Mouse (Mus musculus) monocyte, adult 5-6 weeks (primary cell): ENCODE data around the gene Ear6. TPM values are rescaled to one million over a fixed set of nuclear protein-coding genes. Genes with fewer than 3 reads are reported as not detected.

Experiments used
- ATAC-seq: fragments of 153-309, 156-312 bp; replicated peaks from 2 replicates; pipeline ENCODE4 v1.8.0; 2017; ENCODE audit warnings: mild to moderate bottlenecking; ENCODE audit not compliant: low TSS enrichment, insufficient number of reproducible peaks, severe bottlenecking, poor library complexity, low FRiP score
- total RNA-seq: library from RNA; stranded (forward); fragments of 200-1000, 200-491, 200-594 nt; gene quantifications from 3 replicates; pipeline ENCODE4 v1.2.3, GENCODE M21; 2017

Ear6 gene
- total RNA-seq, 1 experiment from 2014 or later: 2.9 TPM

DNA sequence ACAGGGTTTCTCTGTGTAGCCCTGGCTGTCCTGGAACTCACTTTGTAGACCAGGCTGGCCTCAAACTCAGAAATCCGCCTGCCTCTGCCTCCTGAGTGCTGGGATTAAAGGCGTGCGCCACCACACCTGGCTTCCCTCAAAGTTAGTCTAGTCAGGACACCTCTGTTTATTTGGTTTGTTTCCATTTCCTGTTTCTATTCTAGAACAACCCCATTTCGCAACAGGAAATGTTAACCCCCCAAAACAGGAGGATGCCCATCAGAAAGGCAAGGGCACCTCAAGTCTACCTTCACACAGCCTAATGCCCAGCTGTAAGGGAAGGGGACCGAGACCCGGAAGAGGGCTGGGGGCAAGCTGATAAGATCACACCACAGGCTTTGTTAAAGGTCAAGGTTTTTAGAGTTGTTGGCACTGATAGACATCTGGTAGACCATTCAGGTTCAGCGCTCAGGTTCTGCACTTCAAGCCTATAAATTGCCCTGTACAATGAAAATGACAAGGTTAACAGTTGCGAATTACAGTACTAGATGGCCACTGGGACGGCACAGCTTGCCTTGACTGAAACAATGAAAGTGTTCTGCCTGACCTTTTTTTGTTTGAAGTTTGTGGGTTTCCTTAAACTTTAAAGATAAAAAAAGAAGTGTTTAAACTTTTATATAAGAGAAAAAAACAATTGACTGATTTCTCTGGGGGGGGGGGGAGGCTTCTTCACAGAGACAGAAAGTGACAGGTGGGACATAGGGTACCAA is 38.9 kb downstream of the Ear6 start, which contains the start of gene Slc39a2:
Gene Slc39a2, plus strand, starts transcription at position 699 of the 749 bp plus-strand sequence.
- ATAC-seq: no peak

DNA sequence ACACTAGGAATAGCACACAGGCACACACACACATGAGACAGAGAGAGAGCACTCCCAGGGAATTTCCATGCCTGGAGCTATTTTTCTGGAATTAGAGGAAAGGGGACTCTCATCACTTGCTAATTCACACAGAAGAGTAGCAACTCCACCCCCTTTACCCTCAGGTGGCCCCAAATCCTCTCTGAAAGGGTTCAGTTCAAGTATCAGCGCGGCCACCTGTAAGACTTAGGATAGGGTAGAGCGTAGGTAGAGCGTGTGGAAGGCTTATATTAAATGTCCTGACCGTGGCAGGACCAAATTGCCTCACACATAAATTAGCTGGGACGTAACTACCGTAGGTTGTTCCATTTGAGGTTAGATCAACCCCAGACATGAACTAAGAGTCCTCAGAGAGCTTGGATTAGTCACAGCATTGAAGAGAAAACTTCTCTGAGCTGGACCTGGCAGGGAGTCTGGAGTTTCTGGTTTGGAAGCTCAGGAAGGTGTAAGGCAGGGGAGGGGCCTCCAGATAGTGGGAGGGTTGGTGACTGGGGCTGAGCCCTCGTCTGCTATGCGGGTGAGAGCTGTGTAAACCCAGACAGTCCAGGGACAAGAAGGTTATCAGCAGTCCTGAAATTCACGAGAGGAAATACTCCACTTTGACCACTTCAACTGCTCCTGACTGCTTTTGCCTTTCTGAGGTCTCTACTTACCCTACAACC is 39.7 kb downstream of the Ear6 start:
- ATAC-seq: no peak

DNA sequence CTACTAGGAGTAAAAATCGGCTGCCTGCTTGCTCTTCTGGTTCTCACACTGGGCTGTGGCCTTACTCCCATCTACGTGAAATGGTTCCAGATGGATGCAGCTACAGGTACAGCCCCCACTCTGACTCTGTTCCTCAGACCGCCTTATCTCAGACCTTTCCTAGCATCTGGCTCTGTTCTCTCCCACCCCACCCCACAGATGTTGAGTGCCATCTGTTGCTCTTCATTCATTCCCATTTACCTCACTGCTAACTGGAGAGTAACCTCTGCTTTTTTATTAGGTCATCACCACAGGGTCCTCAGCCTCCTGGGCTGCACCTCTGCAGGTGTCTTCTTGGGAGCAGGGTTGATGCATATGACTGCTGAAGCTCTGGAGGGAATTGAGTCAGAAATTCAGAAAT is 40.3 kb downstream of the Ear6 start:
- ATAC-seq: no peak

DNA sequence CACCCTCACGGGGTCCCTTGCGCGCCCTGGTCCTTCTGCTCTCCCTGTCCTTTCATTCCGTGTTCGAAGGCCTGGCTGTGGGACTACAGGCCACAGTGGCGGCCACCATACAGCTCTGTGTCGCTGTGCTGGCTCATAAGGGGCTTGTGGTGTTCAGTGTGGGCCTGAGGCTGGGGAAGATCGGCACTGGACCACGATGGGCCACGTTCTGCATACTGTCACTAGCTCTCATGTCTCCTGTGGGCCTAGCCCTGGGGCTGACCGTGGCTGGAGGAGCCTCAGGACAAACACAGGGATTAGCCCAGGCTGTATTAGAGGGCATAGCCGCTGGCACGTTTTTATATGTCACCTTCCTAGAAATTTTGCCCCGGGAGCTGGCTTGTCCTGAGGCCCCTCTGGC is 41.6 kb downstream of the Ear6 start:
- no peak for ATAC-seq

DNA sequence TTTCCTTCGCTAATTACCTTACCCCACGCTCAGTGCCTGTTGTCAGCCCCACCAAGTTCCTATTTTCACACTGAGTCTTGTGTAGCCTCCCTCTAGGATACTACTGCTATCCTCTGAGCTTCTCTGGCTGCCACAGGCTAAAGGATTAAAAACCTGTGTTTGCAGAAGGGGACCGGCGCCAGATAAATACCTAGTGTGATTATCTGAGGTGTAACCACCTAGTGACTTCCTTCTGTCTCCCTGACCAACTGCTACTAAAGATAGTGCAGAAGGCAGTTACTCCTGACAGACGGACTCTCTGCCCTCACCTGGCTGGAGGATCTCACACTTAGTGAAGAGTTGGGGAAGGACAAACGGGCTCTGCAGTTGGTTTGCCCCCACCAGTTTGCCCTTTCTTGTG is 42.5 kb downstream of the Ear6 start:
- no peak for ATAC-seq

DNA sequence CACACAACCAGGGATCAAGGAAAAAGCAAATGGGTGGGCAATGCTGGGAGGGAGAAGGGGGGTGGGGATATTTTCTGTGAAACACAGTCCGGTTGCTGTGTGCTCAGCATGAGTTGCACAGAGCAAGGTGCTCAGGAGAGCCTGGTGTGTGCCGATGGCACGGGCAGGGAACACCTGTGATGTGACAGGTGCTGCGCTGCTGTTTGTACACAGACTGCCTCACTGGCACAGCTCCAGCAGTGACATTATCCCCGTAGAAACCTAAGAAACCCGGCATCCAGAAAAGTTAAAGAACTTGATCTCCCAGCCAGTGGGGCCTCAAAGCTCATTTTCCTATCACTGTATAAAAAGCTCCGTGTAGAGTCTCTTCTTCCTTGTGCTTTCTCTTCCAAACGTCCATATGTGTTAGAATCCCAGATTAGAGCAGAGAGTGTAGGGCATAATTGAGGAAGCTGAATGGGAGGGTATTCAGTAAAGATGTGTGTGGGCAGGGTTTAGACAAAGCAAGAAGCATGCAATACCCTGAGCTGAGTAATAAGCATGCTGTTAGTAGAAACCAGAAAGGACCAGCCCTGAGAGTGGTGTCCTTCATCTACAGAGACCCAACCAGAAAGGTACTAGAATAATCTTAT is 43.2 kb downstream of the Ear6 start:
- ATAC-seq: no peak

DNA sequence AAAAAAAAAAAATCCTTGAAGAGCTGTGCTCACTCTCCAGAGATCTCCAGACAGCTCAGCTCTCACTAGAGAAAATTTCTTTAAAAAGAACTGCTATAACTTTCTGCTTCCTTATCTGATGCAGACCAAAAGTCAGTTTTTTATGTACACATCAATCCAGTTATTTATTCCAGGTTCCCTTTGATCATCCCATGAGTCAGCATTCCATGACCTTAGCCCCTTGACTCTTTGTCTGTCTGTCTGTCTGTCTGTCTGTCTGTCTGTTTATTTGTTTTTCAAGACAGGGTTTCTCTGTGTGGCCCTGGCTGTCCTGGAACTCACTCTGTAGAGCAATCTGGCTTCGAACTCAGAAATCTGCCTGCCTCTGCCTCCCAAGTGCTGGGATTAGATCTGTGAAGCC is 45.9 kb downstream of the Ear6 start:
- ATAC-seq: no peak

DNA sequence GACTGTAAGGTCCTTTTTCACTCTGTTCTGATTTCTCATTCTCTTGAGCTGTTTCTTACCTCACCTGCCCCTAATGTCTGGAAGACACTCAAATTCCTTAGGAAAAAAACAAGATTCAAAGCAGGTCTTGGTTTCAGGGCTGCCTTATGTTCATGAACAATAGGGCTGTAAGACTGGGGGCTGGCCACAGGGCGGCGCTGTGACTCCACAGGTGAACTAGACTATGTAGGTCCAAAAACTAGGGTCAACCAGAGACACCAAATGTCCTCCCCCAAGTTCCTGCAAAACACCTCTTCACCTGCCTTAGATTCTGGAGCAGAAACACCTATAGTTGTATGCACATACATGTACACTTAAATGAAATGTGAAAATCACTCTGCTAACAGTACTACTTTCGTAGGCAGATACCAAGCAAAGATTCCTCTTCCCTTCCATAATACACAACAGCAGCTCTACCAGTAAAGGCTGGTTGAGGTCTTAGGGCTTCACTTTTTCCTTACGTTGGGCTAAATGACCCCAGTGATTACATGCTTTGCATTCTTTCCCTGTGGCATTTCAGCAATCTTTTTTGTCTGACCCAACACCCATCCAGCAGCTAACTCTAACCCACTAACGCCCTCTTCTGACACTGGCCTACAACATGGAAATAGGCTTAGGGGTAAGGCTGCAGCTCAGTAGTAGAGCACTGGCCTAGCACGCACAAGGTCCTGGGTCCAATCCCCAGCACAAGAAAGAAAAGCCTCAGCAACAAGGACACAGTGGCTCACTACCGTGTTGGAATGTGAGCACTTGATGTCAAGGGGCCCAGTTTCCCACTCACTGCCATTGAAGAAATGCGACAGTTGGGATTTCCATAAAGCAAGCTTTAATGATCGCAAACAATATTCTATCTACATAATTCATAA is 49.6 kb downstream of the Ear6 start:
- ATAC-seq: peak; percentile 76

DNA sequence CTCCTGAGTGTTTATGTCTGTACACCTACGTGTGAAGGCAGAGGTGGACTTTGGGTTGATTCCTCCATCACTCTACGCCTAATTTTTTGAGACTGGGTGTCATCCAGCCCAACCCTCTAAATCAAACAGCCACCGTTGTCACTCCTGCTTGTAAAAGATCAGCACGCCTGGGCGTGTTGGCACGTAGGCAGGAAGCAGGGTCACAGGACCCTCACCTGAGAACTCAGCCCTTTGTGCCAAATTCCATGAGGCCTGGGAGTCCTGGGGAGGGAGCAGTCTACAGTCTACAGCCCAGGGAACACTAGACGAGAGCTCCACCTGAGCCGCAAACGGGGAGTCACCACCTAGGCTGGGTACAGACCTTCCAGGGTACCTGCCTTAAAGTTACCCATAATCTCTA is 50.3 kb downstream of the Ear6 start:
- no peak for ATAC-seq

Other genes with a start within 250 kb of the Ear6 start
- not detected in 3 replicates for gene Gm17078, start 242.4 kb upstream of the Ear6 start, total RNA-seq
- gene Gm4181, start 218.0 kb upstream of the Ear6 start, total RNA-seq: not detected in 3 replicates
- gene Gm17079, start 158.2 kb upstream of the Ear6 start, total RNA-seq: not detected in 3 replicates
- gene Gm5800, start 136.5 kb upstream of the Ear6 start, total RNA-seq: not detected in 3 replicates
- gene Ang4, start 80.1 kb upstream of the Ear6 start, total RNA-seq: not detected in 3 replicates
- gene AY358078, start 53.7 kb upstream of the Ear6 start, total RNA-seq: not detected in 3 replicates
- gene Mettl17, start 31.1 kb downstream of the Ear6 start, total RNA-seq: 16.1 to 24.4 TPM (median 21.4 TPM) in 3 replicates
- gene Slc39a2, start 39.2 kb downstream of the Ear6 start, total RNA-seq: not detected in 3 replicates
- 0.43 to 9.4 TPM (median 1.3 TPM) in 3 replicates for gene Ndrg2, start 60.5 kb downstream of the Ear6 start, total RNA-seq
- 2.5 TPM in 1 of 3 replicates, not detected in the others for gene Tppp2, start 64.7 kb downstream of the Ear6 start, total RNA-seq
- gene Rnase13, start 69.1 kb downstream of the Ear6 start, total RNA-seq: not detected in 3 replicates
- 2.5 to 9.0 TPM (median 3.2 TPM) in 3 replicates for gene Arhgef40, start 131.0 kb downstream of the Ear6 start, total RNA-seq
- 0.97 TPM in 1 of 3 replicates, not detected in the others for gene Tmem253, start 162.0 kb downstream of the Ear6 start, total RNA-seq
- 7.1 to 11.0 TPM (median 8.5 TPM) in 3 replicates for gene Zfp219, start 167.0 kb downstream of the Ear6 start, total RNA-seq
- gene Olfr221, start 188.8 kb downstream of the Ear6 start, total RNA-seq: not detected in 3 replicates